Mouse (Mus musculus) kidney, adult 9 months (tissue): ENCODE results near the gene Gm29427.
"Not testable (repeated sequence)": the region's sequence is repeated elsewhere in the genome, so short reads cannot be mapped to it uniquely, and the experiment has no call there.

ENCODE experiments used
- DNase-seq: peaks from one replicate; pipeline ENCODE4 v3.0.0; 2022

Gm29427 gene

GRCm38 (mm10) chr1:130729153-130729552, 13.6 kb upstream of the Gm29427 start, which contains the start of gene Pfkfb2:
Gene Pfkfb2, minus strand, starts transcription at chr1:130729253.
- DNase-seq = no peak

DNA sequence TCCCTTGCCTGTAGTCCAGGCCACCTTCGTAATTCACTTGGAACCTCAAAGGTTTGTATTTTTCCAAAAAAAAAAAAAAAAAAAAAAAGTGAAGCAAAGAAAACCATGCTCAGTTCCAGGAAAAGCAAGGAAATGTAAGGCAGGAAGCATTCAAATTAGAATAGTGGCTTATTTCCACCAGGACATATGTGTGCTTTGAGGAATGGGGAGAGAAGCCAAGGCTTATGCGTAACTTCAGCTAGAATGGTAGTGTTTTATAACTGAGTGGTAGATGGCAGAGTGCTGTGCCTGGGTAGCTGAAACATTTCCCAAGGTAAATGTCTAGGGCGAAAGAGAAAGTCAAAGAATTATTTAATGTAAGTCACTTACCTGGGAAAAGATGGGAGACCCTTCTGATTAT, 13.1 kb upstream of the Gm29427 start:
- no peak for DNase-seq

DNA sequence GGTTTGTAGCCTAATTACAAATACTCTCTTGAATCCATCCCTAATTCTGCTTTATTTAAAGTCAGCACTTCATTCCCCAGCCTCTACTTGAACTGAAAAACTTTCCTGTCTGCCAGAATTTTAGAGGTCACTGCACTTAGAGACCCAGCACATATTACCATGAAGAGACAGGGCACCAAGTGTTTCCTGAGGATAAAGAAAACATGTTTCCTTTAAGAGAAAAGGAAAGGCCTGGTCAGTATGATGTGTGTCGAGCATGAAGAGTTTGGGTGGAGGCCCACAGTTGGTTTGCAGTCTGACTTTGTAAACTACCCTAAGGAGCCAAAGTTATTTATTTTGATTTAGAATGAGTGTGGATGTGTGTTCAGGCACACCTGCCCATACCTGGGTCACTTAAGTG, 12.5 kb upstream of the Gm29427 start:
- DNase-seq = no peak

GRCm38 (mm10) chr1:130726396-130726795, 10.8 kb upstream of the Gm29427 start:
- no peak for DNase-seq

- peak; percentile 55 for DNase-seq
Measured at GRCm38 (mm10) chr1:130724206-130724605, 8.6 kb upstream of the Gm29427 start.

- peak; percentile 87 for DNase-seq
Measured at GRCm38 (mm10) chr1:130717291-130717871, 1.8 kb upstream of the Gm29427 start, which contains the start of gene Yod1. Gene Yod1, plus strand, starts transcription at chr1:130717327.

- DNase-seq = no peak
Measured at GRCm38 (mm10) chr1:130716513-130717290, 1.1 kb upstream of the Gm29427 start.

DNA sequence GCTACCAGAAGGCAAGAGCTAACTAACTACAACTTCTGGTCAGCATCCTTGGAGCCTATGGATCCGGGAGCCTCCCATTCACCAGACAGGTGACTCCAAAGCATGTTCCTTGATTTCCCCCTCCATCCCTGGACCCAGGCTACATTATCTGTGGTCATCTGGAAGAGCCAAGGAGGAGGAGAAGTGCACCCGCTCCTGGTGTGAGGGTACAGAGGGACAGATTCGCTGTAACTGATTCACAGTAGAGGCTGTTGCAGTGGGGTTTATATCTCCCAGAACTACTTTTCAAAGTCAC, 566 bp upstream of the Gm29427 start:
- no peak for DNase-seq

GRCm38 (mm10) chr1:130714046-130714445, 1.6 kb downstream of the Gm29427 start:
- DNase-seq = no peak

- DNase-seq = no peak
Measured at GRCm38 (mm10) chr1:130710283-130711080, 5.1 kb downstream of the Gm29427 start.

GRCm38 (mm10) chr1:130703613-130704012, 12.0 kb downstream of the Gm29427 start:
- no peak for DNase-seq

GRCm38 (mm10) chr1:130701976-130702375, 13.6 kb downstream of the Gm29427 start:
- DNase-seq = no peak

DNA sequence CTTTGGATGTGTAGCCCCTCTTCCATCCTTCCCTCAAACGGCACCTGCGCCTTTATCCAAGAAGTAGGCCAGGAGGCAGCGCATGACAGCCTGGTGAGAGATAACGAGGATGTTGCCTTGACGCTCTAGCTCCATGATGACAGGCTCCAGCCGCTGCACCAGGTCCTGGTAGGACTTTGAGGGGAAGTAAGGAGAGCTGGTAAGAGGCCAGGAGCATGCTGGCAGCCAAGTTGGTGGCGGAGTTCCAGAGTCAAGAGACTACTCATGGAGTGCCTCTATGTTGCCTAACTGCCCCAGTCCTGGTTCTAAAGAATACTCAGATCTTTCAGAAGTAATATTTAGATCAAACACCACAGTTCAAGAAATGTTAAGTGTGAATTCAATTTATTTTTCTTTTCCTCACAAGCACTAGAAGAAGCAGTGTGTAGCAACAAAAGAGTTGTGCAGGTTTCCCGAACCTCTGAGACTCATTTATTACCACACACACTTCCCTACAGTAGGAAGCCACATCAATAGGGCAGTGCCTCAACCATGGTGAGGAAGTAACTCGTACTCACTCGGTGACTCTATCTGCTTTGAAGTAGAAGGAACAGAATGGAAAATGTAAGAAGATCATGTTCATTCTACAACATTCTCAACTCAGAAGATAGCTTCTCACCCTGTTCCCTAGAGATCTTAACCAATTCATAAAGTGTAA, 15.5 kb downstream of the Gm29427 start:
- DNase-seq = no peak

GRCm38 (mm10) chr1:130698601-130699000, 17.0 kb downstream of the Gm29427 start:
- DNase-seq = no peak

DNA sequence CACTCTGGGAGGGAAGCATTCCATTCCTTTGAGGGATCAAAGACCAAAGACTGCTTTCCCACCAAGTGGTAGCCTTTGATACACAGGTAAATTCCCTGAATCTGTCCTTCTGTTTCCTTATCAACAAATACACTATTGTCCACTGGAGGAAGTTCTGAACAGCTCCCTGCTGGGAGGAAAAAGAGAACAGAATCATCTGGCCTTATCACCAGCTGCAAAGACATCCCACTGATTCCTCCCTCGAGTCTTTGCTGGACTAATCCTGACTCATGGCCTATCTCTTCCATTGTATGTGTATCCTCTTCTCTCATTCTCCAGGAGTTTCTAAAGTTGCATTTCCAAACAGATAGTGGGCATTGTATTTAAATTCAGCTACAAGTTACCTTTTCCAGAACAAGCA, 31.7 kb downstream of the Gm29427 start:
- no peak for DNase-seq

GRCm38 (mm10) chr1:130681656-130682413, 33.8 kb downstream of the Gm29427 start:
- DNase-seq = peak; percentile 12

DNA sequence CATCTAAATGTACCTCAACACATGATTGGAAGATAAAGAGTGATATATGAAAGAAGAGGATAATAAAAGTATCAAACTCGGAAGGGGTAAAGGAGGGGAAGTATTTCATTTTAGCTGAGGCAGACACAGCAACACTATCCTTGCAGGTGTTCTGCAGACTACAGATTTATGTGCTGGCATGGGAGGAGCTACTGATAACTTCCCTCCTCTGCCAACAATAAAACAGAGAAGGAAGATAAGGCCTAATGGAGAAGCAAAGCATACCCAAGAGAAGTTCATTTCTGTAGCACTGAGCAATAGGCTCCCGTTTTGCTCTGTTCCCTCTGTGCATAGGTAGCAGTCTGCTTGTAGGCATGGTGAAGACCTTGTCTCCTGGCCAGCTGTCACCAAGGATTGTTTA, 34.5 kb downstream of the Gm29427 start:
- no peak for DNase-seq

DNA sequence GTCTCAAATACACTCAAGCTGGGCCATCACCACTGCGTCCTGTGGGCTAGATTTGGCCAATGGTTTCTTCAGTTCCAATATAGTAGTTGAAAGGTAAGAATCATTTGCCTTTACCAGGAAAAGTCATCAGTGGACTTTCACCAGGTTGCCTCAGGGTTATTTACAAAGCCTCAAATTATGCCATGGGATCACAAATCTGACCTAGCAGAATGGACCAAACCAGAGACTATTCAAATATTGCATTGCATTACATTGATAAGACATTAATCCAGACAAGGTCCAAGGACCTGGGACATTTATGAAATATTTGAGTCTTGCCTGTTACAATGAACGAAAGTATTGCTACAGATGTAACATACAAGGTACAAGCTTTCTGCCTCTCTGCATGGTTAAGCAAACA, 37.0 kb downstream of the Gm29427 start:
- no peak for DNase-seq

GRCm38 (mm10) chr1:130663576-130663975, 52.0 kb downstream of the Gm29427 start:
- DNase-seq = not testable (repeated sequence)

DNA sequence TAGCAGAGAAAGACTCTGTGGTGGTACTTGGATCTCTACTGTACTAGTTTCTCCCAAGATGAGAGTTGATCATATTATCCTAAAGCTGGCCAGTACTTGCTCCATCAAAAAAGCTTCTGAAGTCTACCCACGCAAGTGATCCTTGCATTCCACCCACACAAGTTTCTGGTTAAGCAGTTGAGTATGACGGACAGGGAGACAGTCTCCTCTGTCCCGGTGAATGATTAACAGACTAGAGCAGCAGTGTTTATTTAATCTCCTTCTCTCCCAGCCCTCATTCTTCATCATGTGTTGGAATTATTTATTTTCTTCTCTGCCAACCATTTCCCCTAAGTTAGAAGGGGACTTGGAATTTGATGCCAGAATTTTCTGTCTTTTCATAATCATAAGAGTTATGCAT, 54.1 kb downstream of the Gm29427 start, which contains the start of gene C4bp:
C4bp (minus strand) TSS at position 179 of the 400 bp plus-strand sequence.
- peak; percentile 52 for DNase-seq

DNA sequence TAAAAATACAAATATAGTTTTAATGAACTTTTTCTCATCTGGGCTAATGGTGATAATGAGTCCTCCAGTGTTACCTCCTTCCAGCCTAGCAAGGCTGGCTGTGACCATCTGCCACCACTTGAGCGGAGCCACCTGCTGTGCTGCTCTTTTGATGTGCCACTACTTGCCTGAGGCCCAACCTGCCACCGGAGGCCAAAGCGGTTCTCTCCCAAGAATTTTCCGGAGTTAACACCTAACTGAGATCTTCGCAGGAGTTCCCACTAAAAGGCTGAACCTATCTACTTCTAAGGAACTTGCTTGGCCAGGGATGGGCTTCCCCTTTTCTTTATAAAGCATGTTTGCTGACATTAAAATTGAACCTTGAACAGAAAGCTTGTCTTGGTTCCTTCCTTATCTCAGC, 56.0 kb downstream of the Gm29427 start:
- DNase-seq = not testable (repeated sequence)

DNA sequence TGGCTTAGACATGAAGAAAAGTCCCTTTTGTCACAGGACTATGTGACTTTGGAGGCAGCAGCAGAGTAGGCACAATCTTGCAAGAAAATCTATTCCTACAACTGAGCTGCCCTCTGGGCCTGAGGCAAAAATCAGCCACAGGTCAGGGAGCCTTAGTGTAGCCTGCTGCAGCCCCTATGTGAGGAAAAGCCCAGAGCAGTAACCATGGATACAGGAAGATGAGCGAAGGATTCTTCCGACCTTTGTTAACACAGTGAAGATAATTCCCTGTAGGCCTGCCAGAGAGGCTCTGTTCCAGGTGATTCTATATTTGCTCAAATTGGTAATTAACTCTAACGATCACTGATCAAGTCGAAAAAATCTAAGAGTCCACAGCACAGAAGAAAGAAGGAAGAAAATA, 71.5 kb downstream of the Gm29427 start:
- no peak for DNase-seq
